Mouse (Mus musculus) G1E-ER4 (cell line): ENCODE results near the gene Fcrl5. TPM values are rescaled to one million over a fixed set of nuclear protein-coding genes. Genes with fewer than 3 reads are reported as not detected.

Source experiments
- GATA1 ChIP-seq: IDR thresholded peaks from one replicate; pipeline ENCODE4 v1.8.0; 2012; ENCODE audit warnings: low read length, inconsistent platforms
- polyA plus RNA-seq: library from polyadenylated mRNA; stranded (reverse); fragments of >175 nt; gene quantifications from 2 replicates; pipeline ENCODE4 v1.2.3, GENCODE M21; 2012

The Fcrl5 gene
- polyA plus RNA-seq = not detected in 2 replicates

- TF ChIP-seq GATA1 = no peak
Observed at GRCm38 (mm10) chr3:87435479-87435878, at the start of gene Fcrl5. Gene Fcrl5, plus strand, starts transcription at chr3:87435773.

DNA sequence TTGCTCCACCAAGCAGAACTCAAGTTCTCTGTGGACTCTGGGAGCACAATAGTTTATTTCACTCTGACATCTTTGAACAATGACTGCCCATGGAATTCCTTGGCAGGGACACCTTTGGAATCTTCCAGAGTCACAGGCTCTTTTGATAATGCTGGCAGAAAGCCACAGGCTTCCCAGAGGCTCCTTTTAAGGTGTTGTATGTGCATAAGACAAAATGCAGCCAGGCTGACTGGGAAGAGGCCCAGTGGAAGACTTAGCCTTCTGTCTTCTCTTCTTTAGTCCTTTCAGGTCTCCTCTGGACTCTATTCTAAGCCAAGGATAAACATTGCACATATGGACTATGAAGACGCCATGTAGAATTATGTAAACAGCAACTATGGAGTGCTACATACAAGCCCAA is 44.6 kb upstream of the Fcrl5 start:
- TF ChIP-seq GATA1 = no peak

GRCm38 (mm10) chr3:87398809-87399208 is 36.8 kb upstream of the Fcrl5 start:
- no peak for TF ChIP-seq GATA1

- no peak for TF ChIP-seq GATA1
Observed at GRCm38 (mm10) chr3:87399906-87400305, 35.7 kb upstream of the Fcrl5 start.

GRCm38 (mm10) chr3:87401321-87401720 is 34.3 kb upstream of the Fcrl5 start:
- no peak for TF ChIP-seq GATA1

DNA sequence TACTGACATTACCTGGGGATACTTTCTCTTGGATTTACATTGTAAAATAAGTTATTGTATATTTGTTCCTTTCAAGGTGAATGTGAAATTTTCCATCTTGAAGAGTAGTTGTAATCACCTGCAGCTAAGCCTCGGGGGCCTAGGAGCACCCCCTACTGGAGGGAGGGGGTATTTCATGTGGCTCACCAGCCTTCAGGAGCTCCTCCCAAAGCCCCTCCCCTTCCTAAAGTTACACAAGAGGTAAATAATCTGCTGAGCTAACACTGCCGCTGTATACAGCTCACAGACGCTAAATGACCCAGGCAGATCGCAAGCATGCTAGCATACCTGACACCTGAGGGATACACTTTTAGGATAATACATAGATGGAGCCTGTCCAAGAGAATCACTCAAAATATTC is 27.4 kb upstream of the Fcrl5 start:
- no peak for TF ChIP-seq GATA1

DNA sequence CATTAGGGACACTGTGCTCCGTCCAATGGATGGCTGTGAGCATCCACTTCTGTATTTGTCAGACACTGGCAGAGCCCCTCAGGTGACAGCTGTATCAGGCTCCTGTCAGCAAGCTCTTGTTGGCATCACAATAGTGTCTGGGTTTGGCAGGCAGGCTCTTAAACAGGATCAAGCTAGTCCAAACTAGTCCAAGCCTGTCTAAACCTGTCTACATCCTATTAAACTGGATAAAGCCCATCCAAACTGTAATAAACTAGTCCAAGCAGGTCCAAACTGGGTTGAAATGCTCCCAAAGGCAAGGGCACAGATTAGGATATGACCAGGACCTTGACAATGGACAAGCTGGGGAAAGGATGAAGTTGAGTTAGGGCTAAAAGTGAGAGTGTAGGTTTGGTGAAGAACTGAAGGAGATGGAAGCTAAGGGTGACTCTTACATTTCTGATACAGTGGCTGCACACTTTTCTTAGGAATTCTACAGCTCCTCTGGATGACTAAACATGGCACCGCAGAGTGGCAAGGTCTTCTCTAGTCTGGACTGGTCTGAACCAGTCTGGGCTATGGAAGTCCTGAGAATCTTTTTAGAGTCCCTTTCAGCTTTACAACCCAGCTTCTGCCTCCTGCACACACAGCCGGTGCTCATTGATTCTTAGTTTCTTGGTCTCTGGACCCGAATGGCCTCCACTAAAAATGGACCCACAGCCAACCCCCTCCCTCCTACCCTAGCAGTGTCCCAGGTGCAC is 26.2 kb upstream of the Fcrl5 start:
- TF ChIP-seq GATA1 = no peak

DNA sequence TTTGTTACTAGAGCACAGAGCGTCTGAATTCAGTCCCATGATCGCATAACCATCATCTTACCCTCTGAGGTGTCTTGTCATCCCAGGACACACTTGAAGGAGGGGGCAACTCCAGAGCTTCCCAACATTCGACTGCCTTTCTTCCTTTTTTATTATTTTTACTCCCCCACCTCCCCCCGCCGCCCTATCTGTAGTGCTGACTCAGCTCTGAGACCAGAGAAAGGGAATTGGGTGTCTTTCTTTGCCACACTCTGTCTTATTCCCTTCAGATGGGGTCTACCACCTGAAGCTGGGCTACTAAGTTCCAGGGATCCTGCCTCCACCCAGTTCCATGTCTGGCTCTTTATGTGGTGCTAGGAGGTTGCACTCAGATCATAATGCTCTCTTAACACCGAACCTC is 25.0 kb upstream of the Fcrl5 start:
- TF ChIP-seq GATA1 = no peak

DNA sequence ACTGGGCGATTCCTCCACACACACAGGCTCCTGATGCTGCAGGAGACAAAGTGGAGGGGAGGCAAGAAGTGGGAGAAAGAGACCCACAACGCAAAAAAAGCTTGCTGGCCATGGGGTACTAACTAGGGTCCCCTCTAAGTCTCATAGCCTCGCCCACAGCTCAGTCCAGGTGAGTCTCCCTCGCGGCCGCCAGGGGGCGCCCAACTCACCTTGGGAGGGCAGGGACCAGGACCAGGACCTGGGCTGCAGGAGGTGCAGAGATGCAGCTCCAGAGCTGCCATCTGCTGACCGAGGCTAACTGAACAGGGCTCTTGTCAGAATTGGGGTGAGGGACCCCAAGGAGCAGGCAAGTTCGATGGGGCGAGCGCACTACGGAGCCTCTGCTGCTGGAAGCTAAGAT is 24.4 kb upstream of the Fcrl5 start:
- no peak for TF ChIP-seq GATA1

GRCm38 (mm10) chr3:87420645-87421044 is 14.9 kb upstream of the Fcrl5 start:
- no peak for TF ChIP-seq GATA1

- no peak for TF ChIP-seq GATA1
Observed at GRCm38 (mm10) chr3:87422386-87422910, 13.1 kb upstream of the Fcrl5 start.

GRCm38 (mm10) chr3:87440586-87440985 is 5.0 kb downstream of the Fcrl5 start:
- TF ChIP-seq GATA1 = no peak

- no peak for TF ChIP-seq GATA1
Observed at GRCm38 (mm10) chr3:87443968-87444367, 8.4 kb downstream of the Fcrl5 start.

DNA sequence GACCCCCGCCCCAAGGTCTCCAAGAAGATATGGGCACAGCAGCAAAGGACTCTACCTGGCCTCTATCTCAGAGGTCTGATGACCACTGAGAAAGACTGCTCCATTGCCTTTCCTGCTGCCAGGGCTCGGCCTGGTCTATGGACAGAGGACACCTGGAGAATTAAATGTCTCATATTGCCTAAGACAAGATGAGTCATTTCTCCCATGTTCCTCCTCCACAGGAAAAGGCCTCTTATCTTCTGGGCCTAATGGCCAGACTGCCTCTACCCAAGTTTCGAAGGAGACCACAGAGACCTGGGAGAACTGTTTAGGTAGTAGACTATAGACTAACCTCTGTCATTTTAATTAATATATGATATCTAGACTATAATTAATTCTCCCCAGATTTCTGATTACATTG is 29.9 kb downstream of the Fcrl5 start:
- no peak for TF ChIP-seq GATA1

GRCm38 (mm10) chr3:87467011-87467410 is 31.4 kb downstream of the Fcrl5 start:
- TF ChIP-seq GATA1 = no peak

DNA sequence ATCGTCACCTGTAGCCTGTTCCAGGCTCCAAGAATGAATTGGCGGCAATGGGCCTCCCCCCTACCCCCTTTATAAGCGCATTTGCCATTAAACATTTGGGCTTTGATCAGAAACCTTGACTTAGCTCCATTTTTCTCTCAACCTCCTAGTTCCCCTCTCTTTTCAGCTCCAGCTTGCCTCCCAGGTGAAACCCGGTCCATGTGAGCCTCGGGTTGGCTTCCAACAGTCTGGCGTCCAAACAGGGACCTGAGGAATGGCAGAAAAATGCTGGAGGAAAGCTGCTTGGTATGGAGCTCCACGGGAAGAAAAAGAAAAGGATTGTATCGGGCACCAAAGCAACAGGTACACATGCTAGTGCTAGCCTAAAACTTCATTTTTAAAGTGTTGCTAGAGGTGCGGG is 31.8 kb downstream of the Fcrl5 start:
- no peak for TF ChIP-seq GATA1

DNA sequence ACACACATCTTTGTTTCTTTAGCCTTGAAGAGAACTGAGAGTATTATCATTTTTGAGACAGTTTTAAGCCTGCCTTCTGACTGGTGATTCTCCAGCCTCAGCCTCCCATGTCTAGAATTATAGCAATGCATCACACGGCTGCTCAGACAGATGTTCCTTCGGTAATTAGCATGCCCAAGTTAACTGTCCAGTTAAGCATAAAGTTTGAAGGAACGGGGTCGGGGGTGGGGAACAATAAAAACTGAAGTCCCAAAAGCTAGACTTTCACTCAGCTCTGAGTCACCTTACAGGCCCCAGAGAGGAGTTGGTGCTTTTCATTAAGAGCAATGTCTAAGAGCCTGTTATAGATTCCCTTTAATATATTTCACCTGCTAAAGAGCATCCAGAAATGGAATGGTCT is 51.8 kb downstream of the Fcrl5 start:
- TF ChIP-seq GATA1 = no peak
